Mouse (Mus musculus): ENCODE results near the gene Ccn1. TPM values are rescaled to one million over a fixed set of nuclear protein-coding genes. Genes with fewer than 3 reads are reported as not detected.

The Ccn1 gene
- total RNA-seq, 2 experiments from 2014 or later = 6.3 to 6.5 TPM

DNA sequence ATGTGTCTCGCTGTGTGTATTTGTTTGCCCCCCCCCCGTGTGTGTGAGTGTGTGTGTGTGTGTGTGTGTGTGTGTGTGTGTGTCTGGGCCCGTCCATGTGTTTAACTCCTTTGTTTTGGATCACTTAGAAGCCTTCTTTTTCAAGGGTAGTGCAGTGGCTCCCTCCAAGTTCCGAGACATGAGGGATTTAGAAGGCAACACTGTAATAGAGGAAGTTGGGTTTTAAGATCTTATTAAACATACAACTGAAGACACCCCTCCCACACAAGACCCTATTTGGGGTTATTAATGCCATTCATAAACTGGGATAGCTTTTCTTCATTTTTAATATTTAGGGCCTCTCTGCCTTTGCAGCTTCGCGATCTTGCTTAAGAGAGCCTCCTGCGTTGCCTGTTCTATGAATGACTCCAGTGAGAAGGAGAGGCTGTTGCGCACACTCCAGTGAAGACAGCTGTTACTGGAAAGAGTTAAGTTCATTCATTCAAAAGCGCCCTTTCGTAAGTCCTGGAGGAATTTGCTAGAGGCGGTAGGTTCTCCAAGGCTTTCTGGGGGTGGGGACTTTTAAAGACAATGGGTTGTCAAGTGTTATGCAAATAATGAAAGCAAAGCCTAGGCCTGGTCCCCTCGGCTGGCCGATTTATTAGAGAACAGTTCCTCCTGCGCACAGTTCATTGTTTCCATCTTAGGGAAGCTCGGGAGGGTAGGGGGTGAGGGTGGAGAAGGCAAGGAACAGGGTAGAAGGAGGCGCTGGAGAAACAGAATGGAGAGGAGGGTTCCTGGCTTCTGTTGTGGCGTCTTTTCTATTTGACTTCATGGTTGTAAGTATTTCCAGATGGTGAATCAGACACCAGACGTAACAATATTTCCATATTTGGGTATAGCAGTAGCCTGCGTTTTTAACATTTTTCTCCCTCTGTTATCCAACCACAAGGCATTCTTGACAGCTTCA is 1.5 kb upstream of the Ccn1 start:
- intact Hi-C loops (cut with DNase I) = no loop called here
- no peak for DNase-seq

DNA sequence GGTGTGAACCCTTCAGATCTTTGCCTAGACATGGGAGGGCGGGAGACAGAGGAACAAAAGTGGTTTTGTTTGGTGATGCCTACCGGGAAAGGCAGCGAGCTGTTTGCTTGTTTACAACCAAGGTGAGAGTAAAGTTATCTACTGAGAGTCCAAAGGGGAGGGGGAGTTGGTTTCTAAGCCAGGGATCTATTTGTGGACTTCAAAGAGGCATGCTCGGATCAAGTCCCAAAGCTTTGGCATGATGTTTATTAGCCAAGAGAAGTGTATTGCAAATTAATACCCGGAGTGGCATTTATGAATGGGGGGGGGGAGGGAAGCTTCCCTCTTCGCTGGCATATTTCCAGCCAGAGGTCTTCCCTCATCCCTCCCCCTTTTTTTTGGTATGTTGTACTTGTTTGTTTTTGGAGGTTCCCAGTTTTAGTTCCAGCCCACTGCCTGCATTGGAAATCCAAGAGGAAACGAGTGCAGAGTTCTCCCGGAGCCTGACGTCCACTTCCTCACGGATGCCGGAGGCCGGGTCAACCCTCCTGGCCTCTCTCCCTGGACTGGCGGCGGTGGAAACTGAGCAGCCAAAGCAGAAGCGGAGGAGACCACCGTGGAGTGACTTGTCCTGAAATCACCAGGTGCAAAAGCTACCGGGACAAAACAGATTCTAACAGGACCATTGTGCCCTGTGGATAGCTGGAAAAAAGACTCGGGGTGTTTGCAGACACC is 674 bp upstream of the Ccn1 start:
- intact Hi-C loops (cut with DNase I) = no loop called here
- DNase-seq = no peak

DNA sequence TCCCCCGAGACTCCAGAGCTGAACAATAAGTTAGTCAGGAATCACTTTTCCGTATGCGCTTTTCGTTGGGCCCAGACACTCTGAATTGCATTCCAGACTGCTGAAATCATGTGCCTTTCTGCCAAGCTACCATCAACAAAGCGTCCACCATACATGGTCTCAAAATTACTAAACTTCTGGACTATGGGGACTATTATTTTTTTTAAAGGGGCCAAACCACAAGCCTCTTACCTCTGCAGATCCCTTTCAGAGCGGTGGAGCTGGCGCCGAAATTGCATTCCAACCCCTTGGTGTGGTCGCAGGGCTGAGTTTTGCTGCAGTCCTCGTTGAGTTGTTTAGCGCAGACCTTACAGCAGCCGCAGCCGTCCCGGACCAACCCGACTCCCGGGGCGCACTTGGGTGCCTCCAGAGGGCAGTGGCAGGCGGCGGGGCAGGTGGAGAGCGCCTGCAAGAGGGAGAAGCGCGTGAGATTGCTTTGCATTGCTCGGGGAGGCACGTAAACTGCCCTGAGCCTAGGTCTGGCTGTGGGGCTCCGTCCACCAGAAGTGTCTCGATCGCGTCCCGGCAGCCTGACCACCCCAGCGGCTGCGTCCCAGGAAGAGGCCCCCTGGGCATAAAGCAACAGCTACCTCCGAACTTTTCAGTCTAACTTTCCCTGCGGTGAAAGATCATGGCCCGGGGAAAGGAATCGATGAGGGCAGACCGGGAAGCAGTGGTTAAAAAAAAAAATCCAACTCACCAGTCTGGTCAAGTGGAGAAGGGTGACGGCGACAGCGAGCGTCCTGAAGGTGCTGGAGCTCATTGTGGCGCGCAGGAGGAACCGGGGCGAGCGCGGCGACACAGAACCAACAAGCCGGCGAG is 560 bp downstream of the Ccn1 start:
- DNase-seq = peak; percentile 27
- intact Hi-C loops (cut with DNase I) = no loop called here

DNA sequence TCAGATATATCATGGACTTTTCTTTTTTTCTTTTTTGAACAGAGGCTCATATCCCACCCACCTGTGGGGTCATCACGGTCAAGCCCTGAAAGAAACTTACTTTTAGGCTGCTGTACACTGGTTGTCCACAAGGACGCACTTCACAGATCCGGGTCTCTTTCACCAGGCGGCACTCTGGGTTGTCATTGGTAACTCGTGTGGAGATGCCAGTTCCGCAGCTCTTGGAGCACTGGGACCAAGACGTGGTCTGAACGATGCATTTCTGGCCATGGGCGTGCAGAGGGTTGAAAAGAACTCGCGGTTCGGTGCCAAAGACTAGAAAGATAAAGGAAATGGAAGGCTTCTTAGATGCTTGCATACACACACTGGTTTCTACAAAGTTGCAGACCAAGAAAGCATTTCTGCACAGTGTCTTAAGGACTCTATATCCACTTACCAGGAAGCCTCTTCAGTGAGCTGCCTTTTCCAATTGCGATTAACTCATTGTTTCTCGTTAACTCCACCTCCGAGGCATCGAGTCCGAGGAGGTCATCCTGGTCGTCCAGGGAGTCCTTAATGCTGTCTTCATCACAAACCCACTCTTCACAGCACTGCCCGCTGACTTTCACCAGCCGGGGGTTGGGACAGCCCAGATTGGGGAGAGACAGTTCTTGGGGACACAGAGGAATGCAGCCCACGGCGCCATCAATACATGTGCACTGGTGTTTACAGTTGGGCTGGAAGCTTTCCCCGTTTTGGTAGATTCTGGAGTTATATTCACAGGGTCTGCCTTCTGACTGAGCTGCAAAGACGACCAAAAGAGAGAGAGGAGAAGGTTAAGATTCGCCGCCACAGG is 1.5 kb downstream of the Ccn1 start:
- peak; percentile 42 for DNase-seq
- intact Hi-C loops (cut with DNase I) = no loop called here

DNA sequence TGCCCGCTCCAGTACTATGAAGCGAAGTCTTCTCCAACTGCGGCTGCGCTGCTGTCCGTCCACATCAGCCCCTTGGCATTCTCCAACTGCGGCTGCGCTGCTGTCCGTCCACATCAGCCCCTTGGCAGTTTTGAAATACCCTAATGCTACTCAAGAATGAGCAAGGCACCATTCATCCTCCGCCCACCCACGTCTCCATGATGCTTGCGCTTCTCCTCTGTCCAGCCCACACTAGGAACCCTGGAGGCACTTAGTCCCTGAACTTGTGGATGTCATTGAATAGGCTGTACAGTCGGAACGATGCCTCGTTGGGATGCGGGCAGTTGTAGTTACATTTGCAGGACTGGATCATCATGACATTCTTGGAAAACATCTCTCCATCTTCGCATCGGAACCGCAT is 2.4 kb downstream of the Ccn1 start:
- no peak for DNase-seq
- intact Hi-C loops (cut with DNase I) = no loop called here

DNA sequence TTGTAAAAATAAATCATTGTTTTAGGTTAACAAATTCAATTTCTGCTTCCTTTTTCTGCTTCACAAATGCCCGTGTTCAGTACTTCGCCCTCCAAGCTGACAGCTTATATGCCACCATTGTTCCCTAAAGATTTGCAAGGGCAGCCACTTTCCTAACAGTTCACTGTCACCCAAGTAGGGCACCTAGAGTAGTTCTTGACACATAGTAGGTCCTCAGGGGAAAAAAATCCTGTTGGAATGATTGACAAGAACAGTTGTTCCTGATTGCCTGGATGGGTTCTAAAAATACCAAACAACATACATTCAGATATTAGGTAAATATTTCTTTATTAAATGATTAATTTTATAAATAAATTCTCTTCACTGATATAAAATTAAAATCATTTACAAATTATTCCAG is 3.1 kb downstream of the Ccn1 start:
- no peak for DNase-seq
- intact Hi-C loops (cut with DNase I) = no loop called here

DNA sequence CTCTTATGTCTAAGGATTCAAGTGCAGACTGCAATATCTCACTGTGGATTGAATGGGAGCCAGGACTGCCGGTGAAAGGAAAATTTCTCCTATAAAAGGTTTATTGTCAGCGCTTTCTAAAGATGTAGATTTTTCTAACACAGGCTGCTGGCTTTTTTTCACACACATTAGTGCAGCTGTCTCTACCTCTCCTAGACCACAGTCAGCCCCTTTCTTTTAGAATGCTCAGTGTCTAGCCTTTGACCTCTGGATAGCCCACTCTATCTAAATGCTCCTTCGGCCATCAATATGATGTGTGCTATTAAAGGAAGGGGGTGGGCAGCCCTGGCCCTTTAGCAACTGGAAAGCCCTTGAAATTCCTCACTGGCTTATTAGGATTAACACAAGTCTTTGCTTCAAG is 3.8 kb downstream of the Ccn1 start:
- intact Hi-C loops (cut with DNase I) = no loop called here
- no peak for DNase-seq

DNA sequence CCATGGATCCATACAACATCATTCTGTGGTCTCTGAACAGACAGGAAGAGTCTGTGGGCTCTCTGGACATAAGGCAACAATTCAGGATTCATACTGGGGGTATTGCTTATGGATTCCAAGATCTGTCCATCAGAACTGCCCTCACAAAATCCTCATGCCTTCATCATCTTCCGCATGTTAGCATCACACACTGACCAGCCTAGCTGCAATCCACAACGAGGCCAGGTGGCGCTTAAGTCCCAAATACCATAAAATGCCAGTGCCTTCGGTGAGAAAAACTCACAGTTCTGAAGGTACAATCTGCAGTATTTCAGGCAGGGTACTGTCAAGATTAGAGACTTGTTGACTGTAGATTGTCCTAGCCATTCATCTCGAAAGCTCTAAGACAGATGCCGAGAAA is 4.3 kb downstream of the Ccn1 start:
- intact Hi-C loops (cut with DNase I) = no loop called here
- DNase-seq = no peak

DNA sequence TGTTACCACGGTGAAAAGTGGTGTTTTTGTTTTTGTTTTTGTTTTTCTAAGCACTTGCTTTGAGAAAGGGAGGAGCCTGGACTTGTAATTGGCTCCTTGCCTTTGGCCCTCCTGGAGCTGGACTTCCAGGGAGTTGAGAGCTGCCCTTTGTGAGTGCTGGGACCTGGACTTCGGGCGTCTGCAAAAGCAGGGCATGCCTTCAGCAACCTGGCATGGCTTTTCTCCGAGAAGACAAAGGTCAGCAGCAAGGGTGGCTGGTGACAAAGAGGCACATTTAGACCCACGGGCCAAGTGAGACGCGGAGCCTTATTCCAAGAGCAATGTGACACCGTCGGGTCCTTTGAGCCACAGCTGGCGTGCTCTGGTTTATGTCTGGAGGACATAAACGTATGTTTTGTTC is 6.9 kb downstream of the Ccn1 start:
- intact Hi-C loops (cut with DNase I) = no loop called here

DNA sequence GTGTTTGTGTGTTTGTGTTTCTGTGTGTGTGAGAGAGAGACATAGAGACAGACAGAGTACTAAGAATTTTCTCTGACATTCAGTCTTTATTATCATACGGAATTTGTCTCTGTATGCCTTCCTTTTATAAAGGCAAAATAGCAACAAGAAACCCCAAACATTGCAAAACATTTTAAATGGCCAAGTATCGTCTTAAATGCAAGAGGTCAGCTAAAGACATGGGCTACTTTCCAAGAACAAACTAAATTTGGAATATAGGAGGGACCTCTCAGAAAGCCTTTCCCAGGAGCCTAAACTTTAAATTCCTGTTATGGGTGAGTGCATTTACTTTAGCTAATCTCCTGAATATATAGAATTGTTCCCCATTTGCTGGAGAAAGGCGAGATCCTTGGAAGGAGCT is 7.9 kb downstream of the Ccn1 start:
- DNase-seq = no peak
- intact Hi-C loops (cut with DNase I) = no loop called here

More for the DNA sequence above, 6.9 kb downstream of the Ccn1 start:
- DNase-seq = no peak

DNA sequence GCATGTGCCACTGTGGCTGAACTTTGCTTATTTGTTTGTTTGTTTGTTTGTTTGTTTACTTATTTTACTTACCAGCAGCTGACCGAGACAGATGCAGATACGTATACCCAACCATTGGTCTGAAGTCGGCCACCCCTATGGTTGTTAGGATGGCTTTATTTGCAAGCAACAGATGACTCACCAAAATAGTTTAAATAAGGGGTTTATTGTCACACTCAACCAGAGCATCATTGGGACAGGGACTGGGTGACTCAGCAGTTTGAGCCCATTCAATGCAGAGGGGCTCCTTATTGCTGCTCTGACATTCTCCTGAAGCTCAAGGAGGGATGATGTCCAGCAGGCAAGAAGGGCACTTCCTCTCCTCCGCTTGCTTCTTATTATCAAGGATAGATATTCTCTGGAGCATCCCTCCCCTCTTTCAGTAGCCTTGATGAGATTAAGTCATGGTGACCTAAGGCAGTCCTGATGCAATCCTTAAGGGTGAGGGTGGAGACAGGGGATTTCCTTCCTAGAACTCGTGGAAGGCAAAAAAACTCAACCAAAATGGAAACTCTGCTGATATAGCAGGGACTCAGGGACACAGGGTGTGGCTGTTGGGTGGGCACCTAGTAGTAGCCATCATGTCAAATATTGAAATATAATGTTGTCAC is 8.6 kb downstream of the Ccn1 start:
- no peak for DNase-seq
- intact Hi-C loops (cut with DNase I) = no loop called here

DNA sequence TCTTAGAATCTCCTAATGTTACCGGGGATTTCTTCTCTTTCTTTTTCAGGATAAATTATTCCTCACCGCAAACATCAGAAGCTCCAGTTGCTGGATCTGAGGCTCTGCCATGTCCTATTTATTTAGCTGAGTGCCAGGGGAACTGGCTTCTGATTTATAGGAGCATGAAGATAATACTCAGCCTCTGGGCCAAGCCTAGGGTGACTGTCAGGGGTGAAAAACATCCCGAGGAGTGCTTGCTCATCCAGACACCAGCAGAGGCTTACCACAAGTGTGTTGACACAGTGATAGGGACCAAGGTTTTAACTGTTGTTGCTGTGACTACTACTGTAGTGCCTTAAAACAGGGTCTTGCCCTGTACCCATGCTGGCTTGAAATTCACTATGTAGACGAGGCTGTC is 9.2 kb downstream of the Ccn1 start:
- no peak for DNase-seq
- intact Hi-C loops (cut with DNase I) = no loop called here

DNA sequence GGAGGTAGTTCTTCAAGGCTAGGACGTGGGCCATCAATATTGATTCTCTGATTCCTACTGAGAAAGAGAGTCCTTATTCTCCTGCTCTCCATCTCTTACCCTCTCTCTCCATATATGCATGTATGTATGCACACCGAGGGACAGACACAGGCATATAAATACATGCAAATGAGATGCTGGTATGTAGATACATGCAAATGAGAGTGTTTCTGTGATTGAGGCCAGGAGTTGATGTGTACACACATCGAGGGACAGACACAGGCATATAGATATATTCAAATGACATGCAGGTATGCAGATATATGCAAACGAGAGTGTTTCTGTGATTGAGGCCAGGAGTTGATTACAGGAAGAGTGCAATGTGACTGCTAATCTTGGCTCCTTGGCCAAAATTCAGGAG is 9.6 kb downstream of the Ccn1 start:
- intact Hi-C loops (cut with DNase I) = no loop called here
- no peak for DNase-seq

DNA sequence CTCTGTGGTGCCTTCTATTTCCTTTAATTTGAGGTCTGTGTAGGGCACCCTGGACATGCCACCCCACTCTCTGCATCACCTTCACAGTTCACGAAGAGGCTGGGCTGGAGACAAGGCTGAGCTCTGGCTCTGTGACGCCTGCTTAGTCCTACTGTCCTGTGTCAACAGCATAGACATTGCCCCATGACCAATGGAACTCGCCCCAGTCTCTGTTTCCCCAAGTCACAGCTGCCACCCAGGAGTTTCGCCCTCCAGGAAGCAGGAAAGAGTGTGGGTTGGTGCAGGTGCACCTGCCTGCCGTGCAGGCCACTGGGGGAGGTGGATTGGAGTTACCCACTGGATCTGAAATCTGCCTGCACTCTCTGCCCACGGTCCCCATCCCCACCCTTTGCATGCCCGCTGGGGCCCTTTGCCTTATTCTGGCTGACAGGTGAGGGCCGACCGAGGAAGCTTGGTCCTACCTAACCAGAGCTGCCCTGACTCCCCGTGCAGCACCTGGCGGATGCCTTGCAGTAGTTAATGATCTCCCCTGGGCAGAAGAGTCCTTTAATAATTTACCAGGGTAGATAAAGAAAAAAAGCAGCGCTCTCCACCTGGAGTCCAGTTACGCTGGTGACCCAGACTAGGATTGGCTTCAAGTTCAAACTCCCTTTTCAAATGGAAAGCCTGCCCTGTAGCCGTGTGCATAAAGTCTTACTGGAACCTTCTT is 15.6 kb downstream of the Ccn1 start:
- intact Hi-C loops (cut with DNase I) = no loop called here

DNA sequence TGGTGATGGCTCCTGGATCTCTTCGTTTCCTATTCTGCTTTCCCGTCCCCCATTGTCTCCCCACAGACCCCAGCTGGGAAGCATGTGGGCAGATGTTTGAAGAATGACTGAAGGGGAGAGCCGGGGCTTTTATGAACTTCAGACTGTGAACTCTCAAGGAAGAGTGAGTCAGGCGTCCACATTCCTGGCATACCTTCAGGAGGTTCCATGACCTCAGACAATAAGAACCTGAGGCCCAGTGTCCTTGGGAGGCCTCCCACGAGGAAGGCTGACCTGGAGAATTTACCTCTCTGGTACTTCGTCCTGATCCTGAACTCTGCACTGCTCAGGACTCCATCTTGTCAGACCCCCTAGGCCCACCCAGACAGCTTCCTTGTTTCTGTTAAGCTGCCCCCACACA is 16.9 kb downstream of the Ccn1 start:
- intact Hi-C loops (cut with DNase I) = no loop called here
- DNase-seq = no peak

More for the DNA sequence above, 15.6 kb downstream of the Ccn1 start:
- no peak for DNase-seq

DNA sequence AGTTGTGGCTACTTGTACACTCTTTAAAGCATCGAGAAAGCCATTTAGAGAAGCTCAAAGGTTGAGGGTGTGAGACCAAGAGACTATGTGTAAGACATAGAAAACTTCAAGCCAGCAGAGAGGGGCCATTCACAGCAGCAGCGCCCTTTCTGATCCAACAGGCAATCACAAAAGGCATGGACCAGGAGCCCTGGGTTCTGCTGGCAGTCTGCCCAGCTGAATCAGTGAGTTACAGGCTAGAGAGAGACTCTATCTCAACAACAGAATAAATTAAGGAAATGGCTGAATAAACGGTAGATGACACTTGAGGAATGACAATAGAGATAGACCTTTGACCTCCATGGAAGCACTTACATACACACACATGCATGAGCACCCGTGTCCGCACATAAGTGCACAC is 21.1 kb downstream of the Ccn1 start:
- intact Hi-C loops (cut with DNase I) = no loop called here

DNA sequence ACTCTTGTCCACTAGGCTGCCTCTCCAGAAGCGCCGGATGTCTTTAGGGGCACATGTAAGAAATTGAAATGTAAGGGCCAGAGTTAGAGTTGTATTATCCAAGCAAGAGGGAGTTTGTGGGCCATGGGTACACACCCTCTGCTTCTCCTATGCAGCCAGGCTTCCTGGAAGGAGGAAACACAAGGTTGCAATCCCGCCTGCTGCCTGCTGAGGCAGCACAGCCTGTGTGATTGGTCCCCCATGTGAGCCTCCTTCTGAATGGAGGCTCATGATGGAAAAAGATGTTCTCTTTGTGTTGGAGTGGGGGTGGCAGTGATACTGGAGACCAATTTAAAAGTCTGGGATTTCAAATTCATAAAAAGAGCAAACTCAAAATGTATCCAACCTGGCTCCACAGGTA is 22.0 kb downstream of the Ccn1 start:
- no peak for DNase-seq
- intact Hi-C loops (cut with DNase I) = no loop called here

More for the DNA sequence above, 21.1 kb downstream of the Ccn1 start:
- DNase-seq = no peak

DNA sequence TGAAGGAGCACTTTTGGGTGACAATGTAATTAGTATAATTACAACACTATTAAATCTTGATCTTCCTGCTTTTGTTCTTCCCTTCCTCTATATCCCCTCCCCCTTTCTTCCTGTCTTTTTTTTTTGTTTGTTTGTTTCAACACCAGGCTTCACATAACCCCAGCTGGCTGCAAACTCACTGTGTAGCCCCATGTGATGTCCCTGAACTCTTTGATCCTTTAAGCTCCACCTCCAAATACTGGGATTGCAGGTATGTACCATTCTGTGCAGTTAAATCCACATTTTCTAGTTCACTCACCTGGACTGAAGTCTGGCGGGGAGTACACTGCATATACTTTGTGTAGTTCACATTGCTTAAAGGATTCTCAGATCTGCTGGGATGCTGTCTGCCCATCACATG is 23.7 kb downstream of the Ccn1 start:
- intact Hi-C loops (cut with DNase I) = no loop called here
- no peak for DNase-seq

DNA sequence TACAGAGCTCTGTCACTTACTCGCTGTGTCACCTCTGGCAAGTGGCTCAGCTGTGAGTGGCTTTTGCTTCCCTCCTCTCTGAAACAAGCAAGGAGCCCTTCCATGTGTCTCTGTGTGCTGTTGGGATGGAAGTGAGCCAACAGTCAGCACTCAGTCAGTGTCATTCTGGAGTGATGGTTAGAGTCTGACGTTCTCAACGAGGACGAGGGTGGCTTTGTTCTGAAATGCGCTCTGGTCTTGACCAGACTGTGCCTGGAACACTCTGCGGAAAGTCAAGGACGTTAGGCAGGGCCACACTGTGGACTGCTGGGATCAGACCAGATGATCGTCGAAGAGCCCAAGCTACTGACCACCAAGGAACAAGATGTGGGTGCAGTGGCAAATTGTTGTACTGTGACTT is 24.2 kb downstream of the Ccn1 start:
- intact Hi-C loops (cut with DNase I) = no loop called here

More for the DNA sequence above, 24.2 kb downstream of the Ccn1 start:
- DNase-seq = no peak

Measured in left cerebral cortex, postnatal 4 days (tissue).